Mouse (Mus musculus) testis, adult 2 months (tissue): ENCODE results near the gene Spsb4. TPM values are rescaled to one million over a fixed set of nuclear protein-coding genes. Genes with fewer than 3 reads are reported as not detected.

Source experiments
- H3K27ac ChIP-seq: fragments of 200-500 bp; 2 replicates; pipeline ENCODE4 v1.5.1; 2012; ENCODE audit warnings: low read depth, low read length; ENCODE audit not compliant: control insufficient read depth, insufficient read depth
- H3K27me3 ChIP-seq: fragments of 200-500 bp; 2 replicates; pipeline ENCODE4 v1.6.1; 2012; ENCODE audit warnings: mild to moderate bottlenecking, low read length, moderate library complexity; ENCODE audit not compliant: control insufficient read depth, insufficient read depth
- H3K36me3 ChIP-seq: fragments of 200-500 bp; 2 replicates; pipeline ENCODE4 v1.6.1; 2012; ENCODE audit warnings: mild to moderate bottlenecking, low read length; ENCODE audit not compliant: control insufficient read depth, insufficient read depth
- H3K4me1 ChIP-seq: fragments of 200-500 bp; 2 replicates; pipeline ENCODE4 v1.6.1; 2012; ENCODE audit warnings: low read length; ENCODE audit not compliant: control insufficient read depth, insufficient read depth
- H3K4me3 ChIP-seq: fragments of 200-500 bp; 2 replicates; pipeline ENCODE4 v1.5.1; 2012; ENCODE audit warnings: low read depth, mild to moderate bottlenecking, low read length, moderate library complexity, mixed read lengths; ENCODE audit not compliant: control insufficient read depth
- CTCF ChIP-seq: fragments of 200-500 bp; IDR thresholded peaks from 2 replicates; pipeline ENCODE4 v1.5.1; 2012; ENCODE audit warnings: low read depth, mild to moderate bottlenecking, inconsistent platforms, low read length, moderate library complexity; ENCODE audit not compliant: control insufficient read depth, insufficient read depth, insufficient replicate concordance
- POLR2A ChIP-seq: fragments of 200-500 bp; IDR thresholded peaks from 2 replicates; pipeline ENCODE4 v1.6.1; 2012; ENCODE audit warnings: low read depth, mild to moderate bottlenecking, inconsistent platforms, low read length, moderate library complexity; ENCODE audit not compliant: control insufficient read depth
- polyA plus RNA-seq: library from polyadenylated mRNA; depleted of rRNA; stranded (reverse); fragments of >200 nt; gene quantifications from 2 replicates; pipeline ENCODE4 v1.2.3, GENCODE M21; 2012

Spsb4 gene
- polyA plus RNA-seq, 1 experiment, result 0.91 TPM

- Histone ChIP-seq H3K36me3 (no peaks in the 10 kb centered on the region), H3K4me3 (no peak overlapping the region), H3K27me3 (no peaks in the 10 kb centered on the region; the same call in 1 of the 2 replicates), H3K4me1 (peaks cover 12% of the 10 kb centered on the region), H3K27ac (no peak overlapping the region)
- TF ChIP-seq POLR2A, result no peak
- TF ChIP-seq CTCF, result no peak
Observed at GRCm38 (mm10) chr9:97015751-97016150, 2.9 kb downstream of the Spsb4 start.

GRCm38 (mm10) chr9:97013698-97014097 lies 4.9 kb downstream of the Spsb4 start:
- Histone ChIP-seq H3K27me3 (no peaks in the 10 kb centered on the region), H3K36me3 (no peaks in the 10 kb centered on the region), H3K27ac (no peak overlapping the region), H3K4me3 (no peak overlapping the region), H3K4me1 (peaks cover 8% of the 10 kb centered on the region; the same call in 1 of the 2 replicates)
- TF ChIP-seq CTCF (no peak), POLR2A (no peak)

- H3K27ac ChIP-seq, result no peak overlapping the region
- H3K4me1 ChIP-seq, result peaks cover 8% of the 10 kb centered on the region; the same call in 1 of the 2 replicates
- H3K36me3 ChIP-seq, result no peaks in the 10 kb centered on the region
- no peaks in the 10 kb centered on the region for H3K27me3 ChIP-seq
- TF ChIP-seq POLR2A (no peak), CTCF (no peak)
- H3K4me3 ChIP-seq, result no peak overlapping the region
Observed at GRCm38 (mm10) chr9:97013153-97013552, 5.5 kb downstream of the Spsb4 start.

GRCm38 (mm10) chr9:97011454-97012195 lies 7.0 kb downstream of the Spsb4 start:
- Histone ChIP-seq H3K27ac (no peak overlapping the region), H3K4me3 (no peak overlapping the region), H3K36me3 (no peaks in the 10 kb centered on the region), H3K4me1 (no peaks in the 10 kb centered on the region), H3K27me3 (no peaks in the 10 kb centered on the region)
- TF ChIP-seq CTCF, result no peak

GRCm38 (mm10) chr9:97010447-97010846 lies 8.2 kb downstream of the Spsb4 start:
- Histone ChIP-seq H3K4me1 (no peaks in the 10 kb centered on the region), H3K4me3 (no peak overlapping the region), H3K27me3 (no peaks in the 10 kb centered on the region), H3K27ac (no peak overlapping the region), H3K36me3 (no peaks in the 10 kb centered on the region)
- TF ChIP-seq CTCF, result no peak
- TF ChIP-seq POLR2A, result no peak

- Histone ChIP-seq H3K27ac (no peak overlapping the region), H3K4me1 (peaks cover 8% of the 10 kb centered on the region), H3K4me3 (no peak overlapping the region), H3K36me3 (no peaks in the 10 kb centered on the region), H3K27me3 (no peaks in the 10 kb centered on the region)
- TF ChIP-seq CTCF, result no peak
- no peak for TF ChIP-seq POLR2A
Observed at GRCm38 (mm10) chr9:97004726-97005125, 13.9 kb downstream of the Spsb4 start.

GRCm38 (mm10) chr9:97003173-97003572 lies 15.5 kb downstream of the Spsb4 start:
- Histone ChIP-seq H3K27ac (no peak overlapping the region), H3K36me3 (no peaks in the 10 kb centered on the region), H3K4me3 (no peak overlapping the region), H3K4me1 (peaks cover 8% of the 10 kb centered on the region), H3K27me3 (no peaks in the 10 kb centered on the region)
- TF ChIP-seq POLR2A, result no peak
- TF ChIP-seq CTCF, result no peak

GRCm38 (mm10) chr9:97002654-97003053 lies 16.0 kb downstream of the Spsb4 start:
- Histone ChIP-seq H3K36me3 (no peaks in the 10 kb centered on the region), H3K27ac (no peak overlapping the region), H3K4me3 (no peak overlapping the region), H3K4me1 (peaks cover 8% of the 10 kb centered on the region), H3K27me3 (no peaks in the 10 kb centered on the region)
- TF ChIP-seq CTCF (no peak), POLR2A (no peak)
